Mouse (Mus musculus) lung, postnatal 36 days (tissue): ENCODE data around the gene Clasp1.
"Not testable (repeated sequence)": the region's sequence is repeated elsewhere in the genome, so short reads cannot be mapped to it uniquely, and the experiment has no call there.

Source experiments
- DNase-seq: peaks from one replicate; pipeline ENCODE4 v3.0.0; 2022; ENCODE audit warnings: mixed read lengths

The Clasp1 gene

DNA sequence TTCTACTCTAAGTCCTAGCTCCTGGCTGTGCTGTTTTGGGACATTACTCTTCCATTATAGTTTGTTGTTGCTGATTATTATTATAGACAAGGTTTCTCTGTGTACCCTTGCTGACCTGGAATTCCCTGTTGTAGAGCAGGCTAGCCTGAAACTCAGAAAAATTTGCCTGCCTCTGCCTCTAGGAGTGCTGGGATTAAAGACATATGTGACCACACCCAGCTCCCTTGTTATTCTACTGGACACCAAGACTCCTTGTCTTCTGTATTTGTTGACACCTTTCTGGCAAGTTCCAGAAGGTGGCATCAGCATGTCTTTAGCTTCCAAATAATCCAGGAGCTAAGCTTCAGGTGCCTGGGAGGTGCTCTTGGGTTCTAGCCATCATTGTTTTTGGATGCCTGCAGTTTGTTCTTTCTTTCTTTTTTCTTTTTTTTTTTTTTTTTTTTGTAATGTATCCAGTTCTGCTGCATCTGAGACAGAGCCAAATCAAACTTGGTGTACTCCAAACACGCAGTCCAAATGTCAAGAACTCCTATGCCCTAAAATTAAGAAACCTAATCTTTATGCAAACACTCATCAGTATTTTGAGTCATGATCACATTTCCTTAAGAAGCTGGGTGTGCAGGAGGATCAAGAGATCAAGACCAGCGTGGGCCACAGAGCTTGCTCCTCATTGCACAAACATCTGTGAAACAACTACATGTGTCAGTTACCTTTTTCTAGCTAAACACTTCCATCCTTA lies 208.8 kb downstream of the Clasp1 start:
- peak; percentile 25 for DNase-seq

DNA sequence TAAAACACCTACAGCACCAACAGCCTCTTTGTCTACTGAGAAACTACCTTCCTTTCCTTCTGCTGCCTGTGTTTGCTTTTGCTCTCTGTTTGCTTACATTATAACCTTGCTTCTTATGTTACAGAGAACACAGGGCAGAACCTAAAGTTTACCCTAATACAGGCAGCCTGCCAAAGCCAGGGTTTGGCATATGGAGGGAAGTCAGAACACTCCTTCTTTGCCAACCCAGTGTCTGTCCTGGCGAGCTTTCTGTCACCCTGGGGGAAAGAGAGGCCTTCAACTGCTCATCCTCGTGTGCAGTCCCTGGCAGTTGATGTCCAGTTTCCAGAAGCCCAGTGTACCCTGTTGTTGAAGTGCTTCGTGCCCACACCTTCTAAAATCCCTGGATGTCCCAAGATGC lies 209.5 kb downstream of the Clasp1 start:
- peak; percentile 37 for DNase-seq

DNA sequence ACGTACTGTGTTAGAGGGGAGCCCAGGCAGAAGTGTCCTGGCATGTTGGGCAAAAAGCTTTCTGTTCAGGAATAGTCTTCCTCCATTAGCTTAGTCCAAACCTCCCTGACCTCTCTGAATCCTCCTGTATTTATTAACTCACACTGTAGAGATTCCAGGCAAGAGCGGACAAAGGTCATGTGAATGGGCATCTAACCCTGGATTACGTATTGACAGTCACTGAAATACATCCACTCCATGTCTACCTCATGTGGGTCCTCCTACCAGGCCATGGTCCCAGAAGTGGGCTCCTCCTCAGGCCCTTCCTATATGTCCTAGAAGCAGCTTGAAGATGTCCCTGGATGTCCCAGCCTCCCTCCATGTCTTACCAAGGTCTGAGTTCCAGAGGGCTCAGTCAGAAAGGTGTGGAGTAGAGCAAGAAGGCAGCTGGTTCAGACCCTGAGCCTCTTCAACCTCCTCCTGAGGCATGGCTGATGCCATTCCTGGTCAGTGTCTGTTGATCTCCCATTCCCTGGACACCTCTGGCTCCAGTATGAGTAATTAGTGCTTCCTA lies 224.8 kb downstream of the Clasp1 start:
- DNase-seq: no peak

DNA sequence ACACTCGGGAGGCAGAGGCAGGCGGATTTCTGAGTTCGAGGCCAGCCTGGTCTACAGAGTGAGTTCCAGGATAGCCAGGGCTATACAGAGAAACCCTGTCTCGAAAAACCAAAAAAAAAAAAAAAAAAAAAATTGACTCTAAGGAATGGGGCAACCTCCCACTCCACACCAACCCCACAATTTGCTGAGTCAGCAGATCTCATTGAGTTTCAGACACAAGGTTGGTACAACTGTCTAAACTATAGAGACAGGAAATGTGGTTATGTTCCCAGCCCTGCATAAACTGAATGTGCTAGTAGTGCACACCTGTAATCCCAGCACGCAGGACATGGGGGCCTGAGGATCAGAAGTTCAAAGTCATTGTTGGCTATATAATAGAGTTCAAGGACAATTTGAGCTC lies 232.2 kb downstream of the Clasp1 start:
- not testable (repeated sequence) for DNase-seq

DNA sequence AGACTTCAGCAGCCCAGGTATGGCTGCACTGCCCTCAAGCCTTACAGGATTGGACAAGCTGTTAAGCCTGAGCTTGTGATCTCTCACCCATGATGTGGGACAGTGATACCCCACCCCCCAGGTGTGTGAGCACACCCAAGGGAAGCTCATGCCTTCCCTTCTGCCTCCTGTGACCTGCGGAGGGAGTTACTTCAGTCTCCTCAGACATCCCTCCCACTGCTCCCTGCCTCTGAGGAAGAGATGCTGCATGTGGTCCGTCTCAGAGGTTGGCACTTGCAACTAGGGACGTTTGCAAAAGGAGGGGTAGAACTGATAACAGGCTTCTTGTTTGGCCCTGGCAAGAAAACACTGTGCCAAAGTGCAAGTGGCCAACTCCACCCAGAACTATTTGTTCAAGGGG lies 234.0 kb downstream of the Clasp1 start:
- DNase-seq: no peak

DNA sequence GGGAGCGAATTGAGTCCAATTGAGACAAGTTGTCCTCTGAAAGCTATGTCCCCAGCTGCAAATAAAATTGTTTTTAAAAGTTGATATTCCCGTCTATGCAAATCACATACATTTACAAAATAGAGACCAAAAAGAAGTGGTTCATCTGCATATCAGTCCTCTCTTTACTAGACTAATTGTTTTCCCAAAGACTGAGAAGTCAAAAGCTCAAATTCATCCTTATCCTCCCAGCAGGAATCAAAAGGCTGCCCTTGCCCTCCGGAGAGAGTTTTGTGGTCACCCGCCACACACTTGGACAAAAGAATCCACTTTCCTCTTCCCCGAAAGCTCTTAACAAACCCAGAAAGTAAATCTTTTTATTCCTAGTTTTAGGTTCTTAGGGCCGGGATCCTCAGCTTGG lies 236.6 kb downstream of the Clasp1 start:
- no peak for DNase-seq

DNA sequence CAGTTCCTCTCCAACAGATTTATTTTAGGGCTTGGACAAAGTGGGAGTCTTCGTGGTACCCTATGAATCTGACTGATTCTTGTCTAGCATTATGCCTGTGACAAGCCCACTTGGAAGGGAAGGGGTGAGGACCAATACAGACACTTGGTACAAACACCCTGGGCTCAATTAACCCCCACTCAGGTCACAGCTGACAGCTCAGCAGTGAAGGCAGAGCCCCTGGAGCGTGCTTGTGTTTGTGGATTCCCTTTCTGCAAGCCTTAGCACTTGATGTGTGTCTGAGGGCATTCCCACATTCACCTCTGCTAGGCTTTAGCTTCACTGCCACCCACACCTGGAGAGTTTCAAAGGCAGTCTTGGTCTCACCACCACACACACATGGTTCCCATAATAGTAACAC lies 237.1 kb downstream of the Clasp1 start:
- DNase-seq: no peak

DNA sequence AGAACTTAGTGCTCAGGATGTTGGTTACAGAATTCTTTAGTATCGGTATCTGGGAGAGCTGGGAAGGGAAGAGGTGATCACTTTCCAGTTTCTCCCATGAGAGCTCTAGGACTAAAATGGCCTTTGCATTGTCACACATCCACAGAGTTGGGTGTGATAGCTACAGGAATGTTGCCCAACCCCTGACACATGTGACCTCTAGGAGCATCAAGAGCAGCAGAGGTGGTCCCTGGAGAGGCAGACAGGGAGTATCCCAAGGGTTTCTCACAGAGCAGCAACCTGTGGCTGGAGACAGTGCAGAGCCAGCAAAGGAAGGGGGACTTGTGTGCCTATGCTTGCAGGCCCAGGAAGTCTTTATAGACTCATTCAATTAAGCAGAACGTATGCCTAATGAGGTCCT lies 237.6 kb downstream of the Clasp1 start:
- no peak for DNase-seq

DNA sequence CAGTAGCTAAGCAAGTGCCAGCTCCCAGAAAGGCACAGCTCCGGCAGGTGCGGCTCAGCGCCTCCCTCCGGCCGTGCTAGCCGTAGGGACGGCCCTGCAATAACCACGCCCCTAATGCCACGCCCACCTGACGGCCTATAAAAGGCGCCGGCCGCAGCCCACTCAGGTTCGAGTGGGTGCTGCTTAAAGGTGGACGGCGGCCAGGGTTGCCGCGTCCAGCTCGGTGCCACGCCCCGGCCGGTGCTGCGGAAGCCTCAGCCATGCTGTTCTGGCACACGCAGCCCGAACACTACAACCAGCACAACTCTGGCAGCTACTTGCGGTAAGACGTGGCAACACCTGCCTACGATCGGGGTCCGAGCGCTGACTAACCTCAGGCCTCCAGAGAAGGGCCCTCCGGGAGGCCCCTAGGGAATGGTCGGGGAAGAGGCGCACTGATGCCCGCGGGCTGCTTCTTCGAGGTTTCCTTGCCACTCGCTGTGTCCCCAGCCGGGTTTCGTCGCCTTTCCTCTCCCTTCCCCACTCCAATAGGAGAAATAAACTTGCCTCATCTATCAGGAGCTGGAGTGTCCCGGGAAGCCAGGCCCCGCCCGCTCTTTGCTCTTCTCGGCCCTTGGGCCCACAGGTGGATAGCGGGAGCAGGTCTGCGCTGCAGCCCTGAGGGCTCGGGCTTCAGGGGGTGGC lies 239.1 kb downstream of the Clasp1 start, which contains the start of gene Tfcp2l1:
TSS of gene Tfcp2l1 (plus strand) at position 165 of the 684 bp plus-strand sequence.
- DNase-seq: peak; percentile 87

DNA sequence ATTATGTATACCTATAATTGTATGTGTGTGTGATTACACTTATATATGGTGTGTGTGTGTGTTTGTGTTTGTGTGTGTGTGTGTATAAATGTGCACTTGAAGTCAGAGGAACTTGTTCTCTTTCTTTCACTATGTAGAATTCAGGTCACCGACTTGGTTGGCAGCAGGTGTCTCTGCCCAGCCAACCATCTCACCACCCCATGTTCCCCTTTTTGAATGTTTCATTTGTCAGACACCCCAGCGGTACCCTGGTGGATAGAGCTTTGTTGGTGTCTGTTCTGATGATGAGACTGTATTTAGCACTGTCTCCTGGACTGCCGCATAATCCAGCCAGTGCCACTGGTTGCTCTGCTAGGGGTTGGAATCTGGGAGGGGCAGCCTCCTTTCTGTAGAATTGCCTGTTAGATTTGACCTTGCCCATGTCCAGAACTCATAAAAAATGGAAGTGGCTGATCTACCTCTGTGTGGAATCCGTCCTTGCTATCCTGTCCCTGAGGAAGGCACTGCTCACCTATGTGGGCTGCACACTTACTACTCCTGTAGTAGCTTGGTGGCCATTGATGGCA lies 244.6 kb downstream of the Clasp1 start:
- no peak for DNase-seq

DNA sequence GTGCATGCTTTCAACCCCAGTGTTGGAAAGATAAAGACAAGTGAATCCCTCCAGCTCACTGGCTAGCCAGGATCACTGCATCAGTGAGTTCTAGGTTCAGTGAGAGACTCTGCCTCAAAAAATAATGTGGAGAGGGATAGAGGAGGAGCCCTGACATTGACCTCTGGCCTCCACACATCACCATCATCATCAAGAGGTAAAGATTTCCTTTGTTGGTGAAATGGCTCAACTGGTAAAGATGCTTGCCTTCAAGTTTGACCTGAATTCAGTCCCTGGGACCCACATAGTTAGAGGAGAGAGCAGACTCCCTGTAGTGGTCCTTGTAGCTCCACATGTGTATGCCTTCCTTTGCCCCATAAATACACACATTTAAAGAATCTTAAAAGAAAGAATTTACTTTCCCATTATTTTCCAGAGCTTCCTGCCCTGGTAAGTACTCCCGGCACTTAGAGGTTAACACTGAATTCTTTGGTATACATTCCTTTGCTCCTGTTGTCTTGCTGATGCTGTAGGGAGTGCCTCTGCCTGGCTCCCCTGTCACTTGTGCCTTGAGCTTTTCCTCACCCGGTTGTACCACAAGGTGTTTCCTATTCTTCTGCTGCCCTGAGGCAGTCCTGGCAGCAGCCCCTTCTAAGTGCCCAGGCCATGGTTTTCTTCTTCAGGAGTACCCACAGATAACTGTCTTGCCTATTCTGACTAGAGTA lies 253.6 kb downstream of the Clasp1 start:
- DNase-seq: no peak

DNA sequence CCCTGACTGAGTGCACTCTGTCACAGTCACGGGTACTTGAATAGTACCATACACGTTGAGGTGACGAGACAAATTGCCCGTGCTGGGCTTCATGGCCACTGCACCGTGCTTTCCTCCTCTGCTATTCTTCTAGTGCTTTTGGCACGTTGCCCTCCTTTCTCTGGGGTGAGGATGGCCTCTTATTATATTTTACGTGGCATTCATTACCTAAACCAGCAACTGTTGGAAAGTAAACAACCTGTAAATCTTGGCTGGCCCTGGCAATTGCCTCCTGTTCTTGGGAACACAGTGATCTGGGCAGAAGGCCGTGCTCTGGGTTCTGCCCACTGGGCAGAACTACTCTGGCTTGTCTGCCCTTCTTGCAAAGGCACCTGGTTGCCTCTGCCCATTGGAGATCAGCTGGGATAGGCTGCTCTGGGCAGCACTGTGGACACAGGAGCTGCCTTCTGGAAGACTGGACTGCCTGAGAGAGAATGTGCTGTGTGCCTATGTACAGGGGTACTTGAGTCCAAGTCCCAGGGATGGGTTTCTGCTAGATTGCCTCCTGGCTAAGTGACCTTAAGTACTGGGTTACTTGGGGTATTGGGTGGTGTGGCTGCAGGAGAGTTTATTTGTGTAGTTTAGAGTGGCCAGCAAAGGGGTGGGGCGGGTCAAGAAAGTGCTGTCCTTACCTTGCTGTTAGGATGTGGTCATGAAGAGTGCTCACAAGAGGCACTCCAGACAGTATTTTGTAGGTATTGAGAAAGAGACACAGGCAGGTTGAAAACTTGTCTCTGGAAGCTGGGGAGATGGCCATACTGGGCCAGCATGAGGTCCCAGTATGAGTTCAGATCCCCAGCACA lies 254.5 kb downstream of the Clasp1 start:
- DNase-seq: peak; percentile 85

DNA sequence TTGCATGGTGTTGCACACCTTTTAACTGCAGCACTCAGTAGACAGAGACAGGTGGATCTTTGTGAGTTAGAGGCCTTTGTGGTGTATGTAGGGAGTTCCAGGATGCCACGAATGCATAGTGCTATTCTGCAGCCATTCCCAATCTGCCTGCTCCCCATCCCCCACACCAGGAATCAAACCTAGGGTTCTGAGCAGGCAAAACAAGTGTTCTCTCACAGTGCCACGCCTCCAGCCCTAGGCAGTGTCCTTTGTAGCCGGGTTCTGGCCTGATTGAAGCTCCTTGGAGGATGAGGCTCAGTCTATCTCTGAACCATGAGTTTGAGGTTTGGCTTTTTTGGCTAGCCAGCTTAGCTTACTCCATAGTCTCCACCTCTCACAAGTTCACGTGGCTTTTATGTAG lies 256.8 kb downstream of the Clasp1 start:
- DNase-seq: peak; percentile 11

DNA sequence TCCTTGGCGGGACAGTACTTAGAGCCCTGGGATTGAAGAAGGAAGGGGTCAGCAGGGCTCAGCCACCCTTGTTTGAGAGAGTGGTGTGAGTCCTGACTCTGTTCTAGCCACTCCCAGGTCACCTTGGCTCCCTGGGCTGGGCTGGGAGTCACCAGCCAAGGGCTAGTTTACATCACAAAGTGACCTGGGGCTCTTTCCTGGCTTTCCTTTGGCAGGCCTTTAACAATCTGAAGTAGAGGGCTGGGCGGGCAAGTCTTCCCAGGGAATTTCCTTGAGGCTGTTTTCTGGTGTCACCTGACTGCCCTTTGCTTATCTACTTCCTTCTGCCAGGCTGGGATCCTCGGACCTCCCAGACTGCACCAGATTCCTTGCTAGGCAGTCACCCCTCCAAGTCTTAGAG lies 259.2 kb downstream of the Clasp1 start:
- DNase-seq: peak; percentile 80

DNA sequence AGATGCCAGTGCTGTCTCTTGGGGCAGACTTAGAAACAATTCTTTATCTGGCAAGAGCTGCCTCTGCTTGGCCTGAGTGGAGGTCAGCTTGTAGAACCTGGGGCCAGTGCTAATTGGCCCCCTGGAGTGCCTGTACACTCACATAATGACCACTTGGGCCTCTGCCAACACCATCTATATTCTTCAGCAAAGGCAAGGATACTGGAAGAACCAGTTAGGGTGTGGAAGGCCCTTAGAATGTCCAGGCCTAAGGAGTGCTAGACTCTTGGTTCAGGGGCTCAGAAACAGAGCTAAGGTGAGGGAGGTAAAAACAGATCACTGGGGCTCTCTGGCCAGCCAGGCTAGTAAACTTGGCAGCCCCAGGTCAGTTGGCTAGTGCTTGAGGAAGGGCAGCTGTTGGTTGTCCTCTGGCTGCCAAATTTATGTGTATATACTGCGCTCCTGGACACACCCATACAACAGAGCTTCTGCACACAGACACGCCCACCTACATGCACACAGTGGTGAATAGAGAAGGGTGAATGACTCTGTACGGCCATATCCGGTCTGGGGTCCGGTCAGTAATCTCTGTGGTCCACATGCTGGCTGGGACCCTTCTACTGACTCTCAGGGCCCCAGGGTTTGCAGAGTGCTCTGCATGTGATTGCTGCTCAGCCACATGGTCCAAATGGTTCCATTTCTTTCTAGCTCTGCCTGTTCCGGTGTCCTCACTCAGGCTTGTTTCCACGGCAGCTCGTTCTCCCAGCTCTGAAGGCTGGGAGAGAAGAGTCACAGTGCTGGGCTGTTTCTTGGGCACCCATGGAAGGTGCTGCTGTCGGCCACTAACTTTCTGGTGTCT lies 261.3 kb downstream of the Clasp1 start:
- DNase-seq: peak; percentile 85

DNA sequence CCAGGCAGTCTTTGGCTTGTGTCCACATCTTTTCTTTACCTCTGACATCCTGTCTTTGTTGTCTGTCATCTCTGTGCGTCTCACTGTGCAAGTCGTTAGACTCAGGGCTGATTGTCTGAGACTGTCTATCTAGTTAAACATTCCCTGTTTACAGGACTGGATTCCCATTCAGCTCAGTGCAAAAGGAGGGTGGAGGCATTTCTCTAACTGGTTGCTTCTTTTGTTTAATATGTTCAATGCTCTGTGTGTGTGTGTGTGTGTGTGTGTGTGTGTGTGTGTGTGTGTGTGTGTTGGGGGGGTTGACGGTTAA lies 261.9 kb downstream of the Clasp1 start:
- peak; percentile 6 for DNase-seq

DNA sequence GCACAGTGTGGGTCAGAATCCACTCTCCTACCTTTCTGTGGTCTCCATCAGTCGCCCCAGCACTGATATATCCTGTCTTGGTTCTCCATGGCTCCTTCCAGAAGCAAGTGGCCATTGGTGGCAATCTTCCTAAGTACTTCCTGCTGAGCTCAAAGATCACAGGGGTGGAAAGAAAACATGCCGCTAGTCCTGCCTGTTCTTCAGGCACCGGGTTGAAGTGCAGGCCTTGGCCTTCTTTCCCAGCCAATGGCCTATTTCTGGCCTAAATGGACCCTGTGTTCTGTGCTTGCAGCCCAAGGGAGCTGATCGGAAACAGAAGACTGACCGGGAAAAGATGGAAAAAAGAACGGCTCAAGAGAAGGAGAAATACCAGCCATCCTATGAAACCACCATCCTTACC lies 269.9 kb downstream of the Clasp1 start:
- no peak for DNase-seq

DNA sequence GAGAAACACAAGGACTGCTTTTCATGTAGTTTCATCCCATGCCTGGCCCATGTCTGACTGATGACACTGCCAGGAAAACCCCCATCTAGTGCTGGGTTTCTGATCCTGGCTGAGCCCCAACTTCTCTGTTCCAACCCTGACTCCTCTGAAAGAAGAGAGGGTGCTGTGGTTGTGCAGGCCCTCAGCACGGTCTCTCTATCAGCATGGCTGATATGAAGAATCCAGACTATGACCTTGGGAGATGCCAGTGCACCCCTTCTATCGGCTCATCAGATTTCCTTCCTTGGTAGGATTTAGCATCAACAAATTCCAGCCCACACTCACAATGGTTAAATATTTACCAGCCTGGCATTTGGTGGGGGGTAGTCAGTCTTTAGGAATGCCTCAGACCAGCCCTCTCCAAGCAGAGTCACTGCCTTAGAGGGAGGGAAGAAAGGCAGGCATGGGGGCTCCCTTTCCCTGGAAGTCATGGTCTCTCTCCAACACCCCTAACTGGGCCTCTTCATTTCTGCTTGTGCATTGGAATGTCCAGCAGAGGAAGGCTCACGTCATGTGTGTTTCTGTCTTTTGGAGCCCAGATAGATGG lies 272.1 kb downstream of the Clasp1 start:
- DNase-seq: no peak
